Mouse (Mus musculus): ENCODE results near the gene Cdc37l1.

DNA sequence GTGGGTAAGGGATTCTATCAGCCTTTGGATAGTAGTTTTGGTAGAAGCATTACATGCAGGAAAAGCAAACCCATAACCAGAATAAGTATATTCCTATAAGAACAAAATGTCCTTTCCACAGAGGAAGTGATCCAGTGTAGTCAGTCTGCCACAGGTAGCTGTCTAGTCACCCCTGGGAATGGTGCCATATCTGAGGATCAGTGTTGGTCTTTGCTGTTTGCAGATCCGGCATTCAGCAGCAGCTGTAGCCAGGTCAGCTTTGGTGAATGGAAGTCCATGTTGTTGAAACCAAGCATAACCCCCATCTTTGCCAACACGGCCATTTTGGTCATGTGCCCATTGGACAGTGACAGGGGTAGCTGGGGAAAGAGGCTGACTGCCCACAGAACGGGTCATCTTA, 41.6 kb downstream of the Cdc37l1 start:
- no peak for TF ChIP-seq CTCF (IDR thresholded peaks at IDR 0.05; ENCODE audit: low read depth)
- TF ChIP-seq EP300 (IDR thresholded peaks at IDR 0.05; ENCODE audit: low read depth), result no peak

Measured in heart, postnatal 0 days (tissue).